Mouse (Mus musculus): Measurements from ENCODE around the gene Six5.

Gene Six5

DNA sequence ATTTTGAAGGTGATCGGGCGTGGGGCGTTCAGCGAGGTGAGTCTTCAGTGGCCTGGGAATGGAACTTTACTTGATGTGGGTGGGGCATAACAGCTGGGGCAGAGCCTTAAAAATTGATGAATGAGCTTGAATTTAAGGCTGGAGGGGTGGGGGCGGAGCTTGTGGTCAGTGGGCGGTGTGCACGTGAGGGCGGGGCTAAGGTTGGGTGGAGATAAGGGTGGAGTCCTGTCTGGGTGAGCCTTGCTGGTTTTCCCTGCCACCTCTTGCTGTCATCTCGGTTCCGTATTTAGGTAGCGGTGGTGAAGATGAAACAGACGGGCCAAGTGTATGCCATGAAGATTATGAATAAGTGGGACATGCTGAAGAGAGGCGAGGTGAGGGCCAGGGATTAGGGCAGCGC, 8.4 kb upstream of the Six5 start:
- peak overlapping the region; percentile 48 for H3K4me3 ChIP-seq (replicated peaks; ENCODE audit: low read length)
- TF ChIP-seq CTCF (conservative IDR thresholded peaks at IDR 0.05; ENCODE audit: low read length): no peak
- no peak for TF ChIP-seq NANOG (IDR thresholded peaks at IDR 0.05; ENCODE audit: borderline replicate concordance, low read length)
- no peak for TF ChIP-seq POU5F1 (IDR thresholded peaks at IDR 0.05; ENCODE audit: borderline replicate concordance, low read length)
- H3K27me3 ChIP-seq (ENCODE audit: insufficient read depth, low read length): peaks cover 6% of the 10 kb centered on the region
- H3K9me3 ChIP-seq (ENCODE audit: low read length): no peaks in the 10 kb centered on the region
- H3K36me3 ChIP-seq (ENCODE audit: insufficient read depth, low read length): peaks cover 66% of the 10 kb centered on the region
- peaks cover 89% of the 10 kb centered on the region for H3K4me1 ChIP-seq (replicated peaks; ENCODE audit: low read depth, low read length)

DNA sequence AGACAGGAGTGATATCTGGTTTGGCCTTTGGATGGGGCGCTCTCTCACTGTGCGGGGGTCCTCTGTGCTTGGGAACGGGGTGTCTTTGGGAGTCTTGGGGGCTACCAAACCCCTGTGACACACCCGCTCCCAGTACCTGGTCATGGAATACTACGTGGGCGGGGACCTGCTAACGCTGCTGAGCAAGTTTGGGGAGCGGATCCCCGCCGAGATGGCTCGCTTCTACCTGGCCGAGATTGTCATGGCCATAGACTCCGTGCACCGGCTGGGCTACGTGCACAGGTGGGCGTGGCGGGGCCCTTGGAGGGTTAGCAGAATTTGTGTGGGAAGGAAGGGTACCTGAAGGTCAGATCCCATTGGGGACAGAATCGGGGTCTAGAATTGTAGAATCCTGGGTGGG, 7.6 kb upstream of the Six5 start:
- no peak for TF ChIP-seq POU5F1 (IDR thresholded peaks at IDR 0.05; ENCODE audit: borderline replicate concordance, low read length)
- TF ChIP-seq NANOG (IDR thresholded peaks at IDR 0.05; ENCODE audit: borderline replicate concordance, low read length): no peak
- no peak for TF ChIP-seq CTCF (conservative IDR thresholded peaks at IDR 0.05; ENCODE audit: low read length)
- Histone ChIP-seq H3K4me1 (replicated peaks; ENCODE audit: low read depth, low read length) (peaks cover 89% of the 10 kb centered on the region), H3K27me3 (ENCODE audit: insufficient read depth, low read length) (peaks cover 14% of the 10 kb centered on the region), H3K36me3 (ENCODE audit: insufficient read depth, low read length) (peaks cover 66% of the 10 kb centered on the region), H3K4me3 (replicated peaks; ENCODE audit: low read length) (peak overlapping the region; percentile 63), H3K9me3 (ENCODE audit: low read length) (no peaks in the 10 kb centered on the region)

DNA sequence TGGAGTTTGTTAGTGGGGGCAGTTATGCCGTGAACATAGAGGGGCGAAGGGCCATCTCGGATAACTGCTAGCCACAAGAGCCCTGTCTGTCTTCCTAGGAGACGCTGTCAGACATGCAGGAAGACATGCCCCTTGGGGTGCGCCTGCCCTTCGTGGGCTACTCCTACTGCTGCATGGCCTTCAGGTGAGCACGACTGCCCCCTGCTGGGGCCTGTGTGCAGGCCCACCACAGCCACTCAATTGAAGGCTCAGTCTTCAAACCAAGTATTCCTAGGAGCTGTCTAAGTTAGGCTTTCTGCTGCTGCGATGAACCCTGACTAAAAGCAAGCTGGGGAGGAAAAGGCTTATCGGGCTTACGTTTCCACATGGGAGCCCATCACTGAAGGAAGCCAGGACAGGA, 5.6 kb upstream of the Six5 start:
- Histone ChIP-seq H3K27me3 (ENCODE audit: insufficient read depth, low read length) (peaks cover 22% of the 10 kb centered on the region), H3K4me3 (replicated peaks; ENCODE audit: low read length) (no peak overlapping the region), H3K9me3 (ENCODE audit: low read length) (no peaks in the 10 kb centered on the region), H3K36me3 (ENCODE audit: insufficient read depth, low read length) (peaks cover 56% of the 10 kb centered on the region), H3K4me1 (replicated peaks; ENCODE audit: low read depth, low read length) (peaks cover 88% of the 10 kb centered on the region)
- TF ChIP-seq NANOG (IDR thresholded peaks at IDR 0.05; ENCODE audit: borderline replicate concordance, low read length) (no peak), CTCF (conservative IDR thresholded peaks at IDR 0.05; ENCODE audit: low read length) (peak; percentile 86), POU5F1 (IDR thresholded peaks at IDR 0.05; ENCODE audit: borderline replicate concordance, low read length) (no peak)

DNA sequence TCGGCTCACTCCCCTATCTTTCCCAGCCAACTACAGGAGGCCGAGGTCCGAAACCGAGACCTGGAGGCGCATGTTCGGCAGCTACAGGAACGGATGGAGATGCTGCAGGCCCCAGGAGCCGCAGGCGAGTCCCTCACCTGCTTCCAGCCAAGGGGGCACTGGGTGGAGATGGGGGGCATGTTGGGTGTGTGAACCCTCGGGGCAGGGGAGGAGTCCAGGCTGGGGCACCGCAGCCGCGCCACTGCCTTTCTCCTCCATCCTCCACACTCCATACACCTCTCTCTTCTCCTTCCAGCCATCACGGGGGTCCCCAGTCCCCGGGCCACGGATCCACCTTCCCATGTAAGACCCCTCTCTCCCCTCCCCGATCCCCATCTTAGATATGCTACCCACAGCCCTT, 2.5 kb upstream of the Six5 start:
- peaks cover 50% of the 10 kb centered on the region for H3K36me3 ChIP-seq (ENCODE audit: insufficient read depth, low read length)
- no peak for TF ChIP-seq CTCF (conservative IDR thresholded peaks at IDR 0.05; ENCODE audit: low read length)
- TF ChIP-seq POU5F1 (IDR thresholded peaks at IDR 0.05; ENCODE audit: borderline replicate concordance, low read length): no peak
- no peak for TF ChIP-seq NANOG (IDR thresholded peaks at IDR 0.05; ENCODE audit: borderline replicate concordance, low read length)
- H3K27me3 ChIP-seq (ENCODE audit: insufficient read depth, low read length): peaks cover 44% of the 10 kb centered on the region
- no peaks in the 10 kb centered on the region for H3K9me3 ChIP-seq (ENCODE audit: low read length)
- H3K4me3 ChIP-seq (replicated peaks; ENCODE audit: low read length): peak overlapping the region; percentile 83
- H3K4me1 ChIP-seq (replicated peaks; ENCODE audit: low read depth, low read length): peaks cover 78% of the 10 kb centered on the region

DNA sequence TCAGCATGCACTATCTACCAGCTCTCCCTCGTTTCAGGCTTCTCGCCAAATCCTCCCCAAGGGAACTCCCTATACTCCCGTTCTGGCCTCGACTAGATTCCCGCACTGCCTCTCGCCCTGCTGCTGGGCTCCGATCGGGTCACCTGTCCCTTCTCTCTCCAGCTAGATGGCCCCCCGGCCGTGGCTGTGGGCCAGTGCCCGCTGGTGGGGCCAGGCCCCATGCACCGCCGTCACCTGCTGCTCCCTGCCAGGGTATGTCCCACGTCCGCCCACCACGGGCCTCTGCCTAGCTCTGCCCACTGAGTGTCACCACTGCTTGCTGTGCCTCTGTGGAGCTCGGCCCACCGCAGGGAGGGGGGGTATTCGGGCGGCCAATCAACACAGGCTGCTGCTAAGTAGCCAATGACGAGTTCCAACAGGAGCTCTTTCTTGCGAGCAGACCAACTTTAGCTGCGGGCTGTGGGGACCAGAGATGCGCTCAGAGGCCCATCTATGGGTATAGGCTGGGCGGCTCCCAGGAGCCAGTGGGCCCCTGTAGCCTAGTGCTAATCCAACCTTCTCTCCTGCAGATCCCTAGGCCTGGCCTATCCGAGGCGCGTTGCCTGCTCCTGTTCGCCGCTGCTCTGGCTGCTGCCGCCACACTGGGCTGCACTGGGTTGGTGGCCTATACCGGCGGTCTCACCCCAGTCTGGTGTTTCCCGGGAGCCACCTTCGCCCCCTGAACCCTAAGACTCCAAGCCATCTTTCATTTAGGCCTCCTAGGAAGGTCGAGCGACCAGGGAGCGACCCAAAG, 1.8 kb upstream of the Six5 start:
- TF ChIP-seq CTCF (conservative IDR thresholded peaks at IDR 0.05; ENCODE audit: low read length) (no peak), POU5F1 (IDR thresholded peaks at IDR 0.05; ENCODE audit: borderline replicate concordance, low read length) (no peak), NANOG (IDR thresholded peaks at IDR 0.05; ENCODE audit: borderline replicate concordance, low read length) (no peak)
- Histone ChIP-seq H3K27me3 (ENCODE audit: insufficient read depth, low read length) (peaks cover 51% of the 10 kb centered on the region), H3K9me3 (ENCODE audit: low read length) (no peaks in the 10 kb centered on the region), H3K4me3 (replicated peaks; ENCODE audit: low read length) (peak overlapping the region; percentile 83), H3K4me1 (replicated peaks; ENCODE audit: low read depth, low read length) (peaks cover 76% of the 10 kb centered on the region), H3K36me3 (ENCODE audit: insufficient read depth, low read length) (peaks cover 44% of the 10 kb centered on the region)

DNA sequence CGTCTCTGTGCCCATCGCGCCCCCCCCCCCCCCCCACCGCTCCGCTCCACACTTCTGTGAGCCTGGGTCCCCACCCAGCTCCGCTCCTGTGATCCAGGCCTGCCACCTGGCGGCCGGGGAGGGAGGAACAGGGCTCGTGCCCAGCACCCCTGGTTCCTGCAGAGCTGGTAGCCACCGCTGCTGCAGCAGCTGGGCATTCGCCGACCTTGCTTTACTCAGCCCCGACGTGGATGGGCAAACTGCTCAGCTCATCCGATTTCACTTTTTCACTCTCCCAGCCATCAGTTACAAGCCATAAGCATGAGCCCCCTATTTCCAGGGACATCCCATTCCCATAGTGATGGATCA, 1.2 kb upstream of the Six5 start:
- Histone ChIP-seq H3K4me3 (replicated peaks; ENCODE audit: low read length) (peak overlapping the region; percentile 83), H3K9me3 (ENCODE audit: low read length) (no peaks in the 10 kb centered on the region), H3K27me3 (ENCODE audit: insufficient read depth, low read length) (peaks cover 57% of the 10 kb centered on the region), H3K36me3 (ENCODE audit: insufficient read depth, low read length) (peaks cover 39% of the 10 kb centered on the region), H3K4me1 (replicated peaks; ENCODE audit: low read depth, low read length) (peaks cover 70% of the 10 kb centered on the region)
- TF ChIP-seq CTCF (conservative IDR thresholded peaks at IDR 0.05; ENCODE audit: low read length) (peak; percentile 47), POU5F1 (IDR thresholded peaks at IDR 0.05; ENCODE audit: borderline replicate concordance, low read length) (no peak)

DNA sequence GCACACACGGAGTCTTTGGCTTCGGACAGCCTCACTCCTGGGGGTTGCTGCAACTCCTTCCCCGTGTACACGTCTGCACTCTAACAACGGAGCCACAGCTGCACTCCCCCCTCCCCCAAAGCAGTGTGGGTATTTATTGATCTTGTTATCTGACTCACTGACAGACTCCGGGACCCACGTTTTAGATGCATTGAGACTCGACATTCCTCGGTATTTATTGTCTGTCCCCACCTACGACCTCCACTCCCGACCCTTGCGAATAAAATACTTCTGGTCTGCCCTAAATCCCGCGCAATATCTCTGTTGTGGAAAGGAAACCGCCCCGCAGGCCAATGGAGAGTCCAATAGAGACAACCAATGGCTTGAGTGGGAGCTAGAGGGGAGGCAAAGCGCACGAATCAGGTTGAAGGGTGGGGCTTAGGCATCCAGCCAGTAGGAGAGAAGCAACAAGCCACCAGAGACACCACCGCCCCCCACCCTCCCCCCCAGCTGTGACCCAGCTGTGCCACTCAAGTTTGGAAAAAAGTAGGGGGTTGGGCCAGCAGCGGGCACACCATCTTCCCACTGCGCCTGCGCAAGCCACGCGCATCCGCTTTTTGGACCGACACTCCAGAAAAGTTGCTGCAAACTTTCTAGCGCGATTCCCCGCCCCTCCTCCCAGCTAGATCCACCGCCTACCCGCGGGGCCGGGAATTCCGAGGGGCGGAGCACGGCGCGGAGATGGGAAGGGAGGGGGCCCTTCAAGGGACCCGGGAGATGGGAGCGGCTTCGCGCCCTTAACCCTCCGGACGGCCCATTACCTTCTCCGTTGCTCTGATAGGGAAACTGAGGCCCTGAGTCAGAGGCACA, 633 bp upstream of the Six5 start:
- Histone ChIP-seq H3K36me3 (ENCODE audit: insufficient read depth, low read length) (peaks cover 33% of the 10 kb centered on the region), H3K27me3 (ENCODE audit: insufficient read depth, low read length) (peaks cover 61% of the 10 kb centered on the region), H3K4me3 (replicated peaks; ENCODE audit: low read length) (peak overlapping the region; percentile 83), H3K4me1 (replicated peaks; ENCODE audit: low read depth, low read length) (peaks cover 66% of the 10 kb centered on the region), H3K9me3 (ENCODE audit: low read length) (no peaks in the 10 kb centered on the region)
- TF ChIP-seq NANOG (IDR thresholded peaks at IDR 0.05; ENCODE audit: borderline replicate concordance, low read length) (no peak), CTCF (conservative IDR thresholded peaks at IDR 0.05; ENCODE audit: low read length) (no peak)

DNA sequence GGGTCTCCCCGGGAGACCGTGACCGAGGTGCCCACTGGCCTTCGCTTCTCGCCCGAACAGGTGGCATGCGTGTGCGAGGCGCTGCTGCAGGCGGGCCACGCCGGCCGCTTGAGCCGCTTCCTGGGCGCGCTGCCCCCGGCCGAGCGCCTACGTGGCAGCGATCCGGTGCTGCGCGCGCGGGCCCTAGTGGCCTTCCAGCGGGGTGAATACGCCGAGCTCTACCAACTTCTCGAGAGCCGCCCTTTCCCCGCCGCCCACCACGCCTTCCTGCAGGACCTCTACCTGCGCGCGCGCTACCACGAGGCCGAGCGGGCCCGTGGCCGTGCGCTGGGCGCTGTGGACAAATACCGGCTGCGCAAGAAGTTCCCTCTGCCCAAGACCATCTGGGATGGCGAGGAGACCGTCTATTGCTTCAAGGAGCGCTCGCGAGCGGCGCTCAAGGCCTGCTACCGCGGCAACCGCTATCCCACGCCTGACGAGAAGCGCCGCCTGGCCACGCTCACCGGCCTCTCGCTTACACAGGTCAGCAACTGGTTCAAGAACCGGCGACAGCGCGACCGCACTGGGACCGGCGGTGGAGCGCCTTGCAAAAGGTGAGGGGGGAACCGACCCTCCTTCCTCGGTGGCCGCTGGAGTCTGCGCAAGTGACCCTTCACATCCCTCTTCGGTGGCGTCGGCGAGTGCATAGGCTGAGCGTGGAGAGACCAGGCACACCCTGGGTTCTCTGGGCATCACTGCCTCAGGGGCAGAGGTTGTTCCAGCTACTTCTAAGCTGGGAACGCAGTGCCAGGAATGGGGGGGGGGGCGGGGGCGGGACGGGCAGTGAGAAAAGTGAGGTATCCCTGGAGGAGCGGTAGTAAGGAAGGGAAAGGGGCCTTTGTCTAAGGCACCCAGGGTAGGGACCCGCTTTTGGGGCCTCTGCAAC, 694 bp downstream of the Six5 start:
- peaks cover 73% of the 10 kb centered on the region for H3K27me3 ChIP-seq (ENCODE audit: insufficient read depth, low read length)
- no peaks in the 10 kb centered on the region for H3K9me3 ChIP-seq (ENCODE audit: low read length)
- peak overlapping the region; percentile 83 for H3K4me3 ChIP-seq (replicated peaks; ENCODE audit: low read length)
- H3K4me1 ChIP-seq (replicated peaks; ENCODE audit: low read depth, low read length): peaks cover 67% of the 10 kb centered on the region
- peaks cover 22% of the 10 kb centered on the region for H3K36me3 ChIP-seq (ENCODE audit: insufficient read depth, low read length)
- no peak for TF ChIP-seq NANOG (IDR thresholded peaks at IDR 0.05; ENCODE audit: borderline replicate concordance, low read length)
- no peak for TF ChIP-seq CTCF (conservative IDR thresholded peaks at IDR 0.05; ENCODE audit: low read length)
- TF ChIP-seq POU5F1 (IDR thresholded peaks at IDR 0.05; ENCODE audit: borderline replicate concordance, low read length): no peak

Measured in E14TG2a.4 (cell line).